Mouse (Mus musculus) bone marrow macrophage, adult 2 months (primary cell): ENCODE results near the gene Celsr1.

ENCODE experiments used
- CTCF ChIP-seq: IDR thresholded peaks from 2 replicates; pipeline ENCODE4 v1.5.1; 2012; ENCODE audit warnings: low read depth, mild to moderate bottlenecking, low read length, moderate library complexity
- POLR2A ChIP-seq: IDR thresholded peaks from 2 replicates; pipeline ENCODE4 v1.6.1; 2012; ENCODE audit warnings: mild to moderate bottlenecking, low read depth, low read length, borderline replicate concordance

DNA sequence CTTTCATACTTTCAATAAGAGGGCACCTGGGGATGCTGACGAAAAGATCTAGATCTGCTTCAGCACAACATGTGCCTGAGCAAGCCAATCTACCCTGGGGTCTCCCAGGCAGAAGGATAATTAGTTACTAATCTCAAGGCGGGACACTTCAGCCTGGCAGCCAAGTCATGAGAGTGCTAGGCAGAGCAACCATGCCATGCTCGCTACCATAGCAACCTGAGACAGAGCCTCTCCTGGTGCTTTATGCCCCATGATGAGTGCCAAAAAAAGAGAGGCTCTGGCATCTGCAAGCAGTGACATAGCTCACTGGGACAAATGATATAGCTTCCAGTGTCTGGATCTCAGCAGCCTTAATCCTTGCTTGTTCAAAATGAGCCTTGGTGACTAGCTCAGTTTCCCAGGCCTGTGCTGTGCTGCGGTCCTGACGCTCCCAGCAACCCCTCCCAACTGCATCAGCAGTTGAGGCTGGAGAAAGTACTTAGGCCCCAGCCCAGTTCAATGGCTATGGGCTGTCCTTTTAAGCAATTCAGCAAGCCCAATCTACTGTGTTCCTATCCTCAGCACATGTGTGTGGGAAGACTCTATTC is 32.8 kb downstream of the Celsr1 start:
- TF ChIP-seq CTCF (no peak), POLR2A (no peak)
